Mouse (Mus musculus): Measurements from ENCODE around the gene Tango6.

- TF ChIP-seq HCFC1 (IDR thresholded peaks at IDR 0.05; ENCODE audit: borderline replicate concordance, insufficient read depth, low read length), result no peak
- no peak for TF ChIP-seq ZNF384 (IDR thresholded peaks at IDR 0.05; ENCODE audit: low read depth, low read length)
Observed at GRCm38 (mm10) chr8:106888803-106889202, 205.9 kb downstream of the Tango6 start.

Data from ES-E14 (cell line).